15 mouse cellular contexts compared by ENCODE assay signal in genomic region chr17:26513459-26514290, GRCm38 (mm10). TPM values are rescaled to one million over a fixed set of nuclear protein-coding genes. Genes with fewer than 3 reads are reported as not detected.
DNase-seq lines count a peak whose midpoint lies in the region; ATAC-seq and TF ChIP-seq lines count a peak whose summit lies in the region.
"Had no signal": no experiment of that assay in that cellular context is flagged by ENCODE, and none has a peak within 500 bp of the region (broad histone marks: within the 10 kb centered on the region; RNA-seq: fewer than 3 reads in every experiment).

No protein-coding gene starts in this region.

- no peak for TF ChIP-seq RAD21 in CH12.LX (IDR thresholded peaks at IDR 0.05; ENCODE audit: low read depth, low read length)

- H3K27me3 ChIP-seq in heart, embryonic 10.5 days (ENCODE audit: insufficient read depth, poor library complexity, severe bottlenecking), result 0 out of 2 replicates have a peak, but pooled peaks cover 9% of the 10 kb centered on the region
- H3K27me3 ChIP-seq in CH12.LX (replicated peaks), result no peaks in the 10 kb centered on the region
- no peaks in the 10 kb centered on the region for H3K27me3 ChIP-seq in liver, embryonic 14.5 days (ENCODE audit: control insufficient read depth, insufficient read depth, low read length)
- H3K27me3 ChIP-seq: embryonic facial prominence, embryonic 12.5 days; forebrain, embryonic 15.5 days; kidney, embryonic 15.5 days; stomach, embryonic 15.5 days had no signal

- no peak overlapping the region for H3K4me3 ChIP-seq in heart, embryonic 10.5 days
- H3K4me3 ChIP-seq in CH12.LX (replicated peaks in 1 of 3; ENCODE audit: low read depth in 2 of 3, low read length in 2 of 3, poor library complexity in 1 of 3), result no peak overlapping the region
- H3K4me3 ChIP-seq in liver, embryonic 14.5 days (ENCODE audit: insufficient read depth in 1 of 2, low read depth in 2 of 2, low read length in 2 of 2), result no peak overlapping the region; a peak in 1 of 4 replicates
- H3K4me3 ChIP-seq: embryonic facial prominence, embryonic 12.5 days; forebrain, embryonic 15.5 days; kidney, embryonic 15.5 days; stomach, embryonic 15.5 days had no signal

- peak; percentile 42 for ATAC-seq in erythroblast, adult 5-6 weeks (replicated peaks; ENCODE audit: low FRiP score, poor library complexity, severe bottlenecking)
- ATAC-seq in liver, embryonic 14.5 days (ENCODE audit: insufficient read depth), result peak; percentile 43; the same call in 1 of the 2 replicates
- ATAC-seq: forebrain, embryonic 15.5 days had no signal

- TF ChIP-seq EP300 in CH12.LX (IDR thresholded peaks at IDR 0.05; ENCODE audit: low read length), result no peak
- TF ChIP-seq EP300 in liver, embryonic 14.5 days (IDR thresholded peaks at IDR 0.05; ENCODE audit: low read depth), result no peak

- no peak overlapping the region for H3K9ac ChIP-seq in CH12.LX (ENCODE audit: insufficient read depth, low read depth)
- peak overlapping the region; percentile 80 for H3K9ac ChIP-seq in liver, embryonic 14.5 days (replicated peaks)
- H3K9ac ChIP-seq: embryonic facial prominence, embryonic 12.5 days; forebrain, embryonic 15.5 days; kidney, embryonic 15.5 days; stomach, embryonic 15.5 days had no signal

- WGBS in heart, embryonic 10.5 days, result 71% methylated on average over 6 of the region's 6 CpGs
- 56% methylated on average over 6 of the region's 6 CpGs for WGBS in liver, embryonic 14.5 days (ENCODE audit: insufficient replicate concordance)

- peak overlapping the region; percentile 82 for H3K27ac ChIP-seq in heart, embryonic 10.5 days
- H3K27ac ChIP-seq in CH12.LX (ENCODE audit: insufficient read depth, low read depth), result no peak overlapping the region
- peak overlapping the region; percentile 97 for H3K27ac ChIP-seq in liver, embryonic 14.5 days
- H3K27ac ChIP-seq: embryonic facial prominence, embryonic 12.5 days; forebrain, embryonic 15.5 days; kidney, embryonic 15.5 days had no signal

- no peak for TF ChIP-seq CTCF in CH12.LX (conservative IDR thresholded peaks at IDR 0.05 in 1 of 2, IDR thresholded peaks at IDR 0.05 in 1 of 2; ENCODE audit: low read depth in 2 of 2, low read length in 2 of 2)
- no peak for TF ChIP-seq CTCF in liver, embryonic 14.5 days (IDR thresholded peaks at IDR 0.05; ENCODE audit: low read depth)

- TF ChIP-seq POLR2A in CH12.LX (IDR thresholded peaks at IDR 0.05; ENCODE audit: low read depth, low read length), result no peak

- no peaks in the 10 kb centered on the region for H3K79me2 ChIP-seq in CH12.LX (replicated peaks; ENCODE audit: control insufficient read depth, extremely low read depth, insufficient read depth, poor library complexity, severe bottlenecking)

- dilution Hi-C loops in CH12.LX (cut with MboI; ENCODE audit: extremely low pct_ligation_motif_present, extremely low pct_unique_long_range_greater_than_20kb, low sequenced_read_pairs), result no loop called here

- H3K4me1 ChIP-seq in heart, embryonic 10.5 days, result peaks cover 49% of the 10 kb centered on the region
- peaks cover 16 to 39% of the 10 kb centered on the region in 2 experiments for H3K4me1 ChIP-seq in CH12.LX (ENCODE audit: control insufficient read depth in 1 of 2, insufficient read depth in 2 of 2)
- peaks cover 78 to 79% of the 10 kb centered on the region in 2 experiments for H3K4me1 ChIP-seq in liver, embryonic 14.5 days (replicated peaks; ENCODE audit: control insufficient read depth in 2 of 2, insufficient read depth in 2 of 2, low read length in 1 of 2)

- no peak overlapping the region for H3K4me2 ChIP-seq in CH12.LX (ENCODE audit: insufficient read depth, low read depth, poor library complexity, severe bottlenecking)
- peak overlapping the region; percentile 83 for H3K4me2 ChIP-seq in liver, embryonic 14.5 days (ENCODE audit: low read depth)
- H3K4me2 ChIP-seq: embryonic facial prominence, embryonic 12.5 days; forebrain, embryonic 15.5 days; kidney, embryonic 15.5 days; stomach, embryonic 15.5 days had no signal

- peak; percentile 69 for DNase-seq in heart, embryonic 10.5 days (ENCODE audit: low spot score)
- DNase-seq in heart, postnatal 14 days, result no peak
- no peak for DNase-seq in CH12.LX (ENCODE audit: extremely low read depth)
- no peak for DNase-seq in liver, embryonic 14.5 days (ENCODE audit: low read depth in 3 of 3, low spot score in 3 of 3)
- no peak for DNase-seq in kidney, adult 11 months
- no peak for DNase-seq in gastrocnemius, postnatal 4 days (ENCODE audit: low spot score in 2 of 2)
- no peak for DNase-seq in layer of hippocampus, postnatal 14 days (ENCODE audit: low spot score in 2 of 2)
- DNase-seq: cerebellum, postnatal 10 days; thymus, postnatal 36 days had no signal

- no peaks in the 10 kb centered on the region for H3K9me3 ChIP-seq in heart, embryonic 10.5 days
- no peaks in the 10 kb centered on the region for H3K9me3 ChIP-seq in CH12.LX (replicated peaks; ENCODE audit: low read length)
- H3K9me3 ChIP-seq in liver, embryonic 14.5 days (ENCODE audit: control insufficient read depth, low read length), result no peaks in the 10 kb centered on the region
- H3K9me3 ChIP-seq: embryonic facial prominence, embryonic 12.5 days; forebrain, embryonic 15.5 days; kidney, embryonic 15.5 days; megakaryocyte, embryonic 14.5 days; stomach, embryonic 15.5 days had no signal

- no peaks in the 10 kb centered on the region for H3K36me3 ChIP-seq in heart, embryonic 10.5 days
- no peaks in the 10 kb centered on the region for H3K36me3 ChIP-seq in CH12.LX (replicated peaks in 1 of 2; ENCODE audit: control insufficient read depth in 1 of 2, insufficient read depth in 1 of 2, low read length in 1 of 2)
- no peaks in the 10 kb centered on the region for H3K36me3 ChIP-seq in liver, embryonic 14.5 days (replicated peaks; ENCODE audit: control insufficient read depth, insufficient read depth, low read depth)
- H3K36me3 ChIP-seq: embryonic facial prominence, embryonic 12.5 days; forebrain, embryonic 15.5 days; kidney, embryonic 15.5 days; stomach, embryonic 15.5 days had no signal

- in situ Hi-C loops in CH12.LX (cut with MboI; ENCODE audit: low pct_ligation_motif_present, low pct_unique_long_range_greater_than_20kb, low sequenced_read_pairs), result no loop called here

- intact Hi-C loops in heart, postnatal 14 days (cut with DNase I), result no loop called here

TF ChIP-seq in CH12.LX, 34 proteins besides CTCF, POLR2A, EP300 and RAD21:
- TF ChIP-seq ELF1 (IDR thresholded peaks at IDR 0.05; ENCODE audit: low read depth, low read length), result no peak
- TF ChIP-seq SMC3 (IDR thresholded peaks at IDR 0.05; ENCODE audit: low read depth, low read length), result no peak
- peak; percentile 57; the same call in 1 of the 2 replicates for TF ChIP-seq ZKSCAN1 (IDR thresholded peaks at IDR 0.05; ENCODE audit: borderline replicate concordance, low read depth, low read length)

RNA-seq across cellular contexts. Expression of gene Ergic1, which starts 47.6 kb away (rescaled TPM):
- 130 and 150 TPM in 2 replicates for polyA plus RNA-seq in heart, embryonic 10.5 days (2016; fragmentation: Nextera tagmentation; extraction: Ambion mirVana)
- 10 to 100 TPM; 51.1 to 59.5 TPM for total RNA-seq in heart, postnatal 14 days (2021)
- total RNA-seq in CH12.LX (2012; rRNA removed) (129 and 131 TPM in 2 replicates), CH12.LX (2014; rRNA removed) (89.5 and 93.5 TPM in 2 replicates)
- 111 and 142 TPM in 2 replicates for polyA plus RNA-seq in CH12.LX (2012; ENCODE audit: insufficient read length, low read depth)
- 23.4 and 26.1 TPM in 2 replicates for total RNA-seq in erythroblast, adult 5-6 weeks (2015; ENCODE audit: low replicate concordance)
- 2.1 and 10.3 TPM in 2 replicates for total RNA-seq in erythroblast, adult 5-6 weeks (2017; ENCODE audit: low replicate concordance)
- polyA plus RNA-seq in liver, embryonic 14.5 days (2012; rRNA removed), result 26.0 and 27.5 TPM in 2 replicates
- polyA plus RNA-seq in liver, embryonic 14.5 days (2014; fragmentation: Nextera tagmentation; extraction: Ambion mirVana), result 31.3 and 33.4 TPM in 2 replicates
- total RNA-seq in gastrocnemius, postnatal 4 days (2021), result 100 to 1,000 TPM; 150 to 167 TPM
- 100 to 1,000 TPM; 132 to 144 TPM for total RNA-seq in layer of hippocampus, postnatal 14 days (2021)

RNA-seq across cellular contexts. Expression of gene Dusp1, which starts 48.3 kb away (rescaled TPM):
- polyA plus RNA-seq in heart, embryonic 10.5 days (2016; fragmentation: Nextera tagmentation; extraction: Ambion mirVana), result 28.8 and 31.5 TPM in 2 replicates
- 10 to 100 TPM; 91.2 to 99.6 TPM for total RNA-seq in heart, postnatal 14 days (2021)
- 3.5 and 5.6 TPM in 2 replicates for total RNA-seq in CH12.LX (2012; rRNA removed)
- total RNA-seq in CH12.LX (2014; rRNA removed), result 2.6 and 3.5 TPM in 2 replicates
- 8.6 and 9.9 TPM in 2 replicates for polyA plus RNA-seq in CH12.LX (2012; ENCODE audit: insufficient read length, low read depth)
- 54.8 and 66.0 TPM in 2 replicates for total RNA-seq in erythroblast, adult 5-6 weeks (2015; ENCODE audit: low replicate concordance)
- 9.5 and 13.1 TPM in 2 replicates for total RNA-seq in erythroblast, adult 5-6 weeks (2017; ENCODE audit: low replicate concordance)
- 25.0 and 26.8 TPM in 2 replicates for polyA plus RNA-seq in liver, embryonic 14.5 days (2012; rRNA removed)
- polyA plus RNA-seq in liver, embryonic 14.5 days (2014; fragmentation: Nextera tagmentation; extraction: Ambion mirVana), result 25.9 and 29.9 TPM in 2 replicates
- 10 to 100 TPM; 33.6 to 42.9 TPM for total RNA-seq in gastrocnemius, postnatal 4 days (2021)
- total RNA-seq in layer of hippocampus, postnatal 14 days (2021), result 10 to 100 TPM; 20.3 to 24.3 TPM
